In genomic region chr14:3412314-3412713, GRCm38 (mm10) we compare ENCODE assay signal across 2 mouse cellular contexts. TPM values are rescaled to one million over a fixed set of nuclear protein-coding genes. Genes with fewer than 3 reads are reported as not detected.
"Had no signal": no experiment of that assay in that cellular context is flagged by ENCODE, and none has a peak within 500 bp of the region (broad histone marks: within the 10 kb centered on the region; RNA-seq: fewer than 3 reads in every experiment).

Gene Gm10409, plus strand, starts transcription at chr14:3412614.

RNA-seq across cellular contexts. Expression of gene Gm10409, which starts in this region (rescaled TPM):
- polyA plus RNA-seq: liver, adult 2 months; liver, embryonic 12.5 days had no signal
